Mouse (Mus musculus) c-Kit-positive CD71-positive TER-119-positive erythroid progenitor cells, embryonic 14.5 days (primary cell): ENCODE measurements around the gene Gm2001.
"Not testable (repeated sequence)": the region's sequence is repeated elsewhere in the genome, so short reads cannot be mapped to it uniquely, and the experiment has no call there.

Source experiments
- DNase-seq: peaks from one replicate; pipeline ENCODE4 v3.0.0-alpha.2; 2013; ENCODE audit warnings: low spot score

The Gm2001 gene

GRCm38 (mm10) chr12:87842239-87842638 lies at the start of gene Gm2001:
Gene Gm2001 (minus strand): TSS chr12:87842339.
- DNase-seq = not testable (repeated sequence)

- not testable (repeated sequence) for DNase-seq
These were observed 31.6 kb upstream of the Gm2001 start, which contains the start of gene Gm2016 for GRCm38 (mm10) chr12:87873772-87874171. Gene Gm2016 (plus strand): TSS chr12:87874072.

- not testable (repeated sequence) for DNase-seq
These were observed 21.9 kb upstream of the Gm2001 start for GRCm38 (mm10) chr12:87864048-87864447.

- not testable (repeated sequence) for DNase-seq
These were observed 21.5 kb upstream of the Gm2001 start for GRCm38 (mm10) chr12:87863638-87864037.

GRCm38 (mm10) chr12:87861740-87862692 lies 19.9 kb upstream of the Gm2001 start:
- DNase-seq = not testable (repeated sequence)

- not testable (repeated sequence) for DNase-seq
These were observed 13.9 kb upstream of the Gm2001 start for GRCm38 (mm10) chr12:87856067-87856466.

GRCm38 (mm10) chr12:87850657-87851056 lies 8.5 kb upstream of the Gm2001 start:
- not testable (repeated sequence) for DNase-seq

GRCm38 (mm10) chr12:87816277-87816676 lies 25.9 kb downstream of the Gm2001 start, which contains the start of gene BB287469:
Gene BB287469 (plus strand): TSS chr12:87816577.
- not testable (repeated sequence) for DNase-seq

- DNase-seq = not testable (repeated sequence)
These were observed 44.2 kb downstream of the Gm2001 start for GRCm38 (mm10) chr12:87797971-87798370.

GRCm38 (mm10) chr12:87795212-87795611 lies 46.9 kb downstream of the Gm2001 start, which contains the start of gene Gm21936:
Gene Gm21936 (plus strand): TSS chr12:87795512.
- not testable (repeated sequence) for DNase-seq
